Mouse (Mus musculus) embryonic fibroblast, embryonic 13.5 days (primary cell): ENCODE results near the gene Lpcat2.

ENCODE experiments used
- CTCF ChIP-seq: IDR thresholded peaks from 2 replicates; pipeline ENCODE4 v1.5.1; 2011; ENCODE audit warnings: mild to moderate bottlenecking, control low read depth, low read length, moderate library complexity, borderline replicate concordance; ENCODE audit not compliant: insufficient read depth
- POLR2A ChIP-seq: IDR thresholded peaks from 2 replicates; pipeline ENCODE4 v1.6.1; 2011; ENCODE audit warnings: low read depth, mild to moderate bottlenecking, control low read depth, low read length, moderate library complexity

GRCm38 (mm10) chr8:92838616-92839015 is 16.5 kb upstream of the Lpcat2 start:
- TF ChIP-seq CTCF (no peak), POLR2A (no peak)
